Mouse (Mus musculus): ENCODE measurements around the gene Olfml3.

GRCm38 (mm10) chr3:103734696-103735519 lies 2.9 kb downstream of the Olfml3 start:
- TF ChIP-seq CTCF (IDR thresholded peaks at IDR 0.05; ENCODE audit: low read depth) (no peak), EP300 (IDR thresholded peaks at IDR 0.05; ENCODE audit: low read depth) (no peak)
